Mouse (Mus musculus) forebrain, embryonic 16.5 days (tissue): ENCODE measurements around the gene Zfp82. TPM values are rescaled to one million over a fixed set of nuclear protein-coding genes. Genes with fewer than 3 reads are reported as not detected.

Source experiments
- ATAC-seq: fragments of 200-750 bp; cut with Nextera tagmentation; 2 replicates; pipeline ENCODE4 v1.8.0; 2017; ENCODE audit warnings: mild to moderate bottlenecking, moderate library complexity
- H3K27ac ChIP-seq: fragments of 300-500 bp; sonication (generic); 2 replicates; pipeline ENCODE4 v1.5.1; 2014; ENCODE audit warnings: low read length, control low read depth
- H3K27me3 ChIP-seq: fragments of 300-500 bp; sonication (generic); replicated peaks from 2 replicates; pipeline ENCODE4 v1.6.1; 2014; ENCODE audit warnings: low read length; ENCODE audit not compliant: control insufficient read depth, insufficient read depth
- H3K36me3 ChIP-seq: fragments of 300-500 bp; sonication (generic); 2 replicates; pipeline ENCODE4 v1.6.1; 2014; ENCODE audit not compliant: control insufficient read depth, insufficient read depth
- H3K4me1 ChIP-seq: fragments of 300-500 bp; sonication (generic); replicated peaks from 2 replicates; pipeline ENCODE4 v1.6.1; 2014; ENCODE audit warnings: low read length; ENCODE audit not compliant: control insufficient read depth, insufficient read depth
- H3K4me2 ChIP-seq: fragments of 300-500 bp; sonication (generic); 2 replicates; pipeline ENCODE4 v1.6.1; 2014; ENCODE audit warnings: mild to moderate bottlenecking, low read length, control low read depth
- H3K4me3 ChIP-seq: fragments of 300-500 bp; sonication (generic); replicated peaks from 2 replicates; pipeline ENCODE4 v1.5.1; 2014; ENCODE audit warnings: mild to moderate bottlenecking, low read length, control low read depth
- H3K9ac ChIP-seq: fragments of 300-500 bp; sonication (generic); replicated peaks from 2 replicates; pipeline ENCODE4 v1.6.1; 2014; ENCODE audit warnings: low read depth, low read length, control low read depth
- H3K9me3 ChIP-seq: fragments of 300-500 bp; sonication (generic); 2 replicates; pipeline ENCODE4 v1.6.1; 2016; ENCODE audit warnings: low read length; ENCODE audit not compliant: control insufficient read depth
- WGBS: fragments of 180-500 bp; shearing (Covaris S2); extraction: QIAGEN DNeasy Blood & Tissue Kit; methylation state at CpG from one replicate; pipeline ENCODE4 v1.1.7; 2014; 5-methylcytosine and 5-hydroxymethylcytosine counted together
- polyA plus RNA-seq: library from polyadenylated mRNA; unstranded; fragments of >200 nt; fragmentation: Nextera tagmentation; extraction: Ambion mirVana; gene quantifications from 2 replicates; pipeline ENCODE4 v1.2.1, GENCODE M21; 2015

The Zfp82 gene
- polyA plus RNA-seq, 1 experiment from 2014 or later = 16.4 TPM

GRCm38 (mm10) chr7:30093918-30094415 lies 21.3 kb upstream of the Zfp82 start:
- WGBS = 68% methylated on average over 6 of the region's 6 CpGs
- Histone ChIP-seq H3K4me2 (peak overlapping the region; percentile 81), H3K36me3 (no peaks in the 10 kb centered on the region), H3K27me3 (no peaks in the 10 kb centered on the region), H3K9ac (no peak overlapping the region), H3K27ac (no peak overlapping the region), H3K4me3 (peak overlapping the region; percentile 66), H3K4me1 (peaks cover 30% of the 10 kb centered on the region), H3K9me3 (no peaks in the 10 kb centered on the region)
- ATAC-seq = no peak

DNA sequence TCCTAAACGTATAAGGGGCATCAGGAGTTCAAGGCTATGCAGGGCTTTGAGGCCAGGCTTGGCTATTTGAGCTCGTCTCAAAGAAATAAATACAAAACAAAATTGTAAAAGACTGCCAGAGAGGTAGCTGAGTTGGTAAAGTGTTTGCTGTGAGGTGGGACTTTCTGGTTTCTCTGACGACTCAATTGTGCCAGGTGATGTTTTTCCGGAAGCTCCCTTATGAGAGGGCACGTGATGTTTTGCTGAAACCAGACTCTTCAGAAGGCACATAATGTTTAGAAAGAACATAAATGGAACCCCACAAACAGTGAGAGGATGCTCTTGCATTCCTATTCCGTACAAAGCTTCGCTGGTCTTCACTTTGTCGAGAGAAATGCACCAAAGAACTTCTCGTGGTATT lies 20.0 kb upstream of the Zfp82 start:
- no peak overlapping the region for H3K4me2 ChIP-seq
- H3K4me3 ChIP-seq = no peak overlapping the region
- H3K9ac ChIP-seq = no peak overlapping the region
- peaks cover 39% of the 10 kb centered on the region for H3K4me1 ChIP-seq
- 82% methylated on average over 9 of the region's 9 CpGs for WGBS
- no peak for ATAC-seq
- no peaks in the 10 kb centered on the region for H3K9me3 ChIP-seq
- H3K27me3 ChIP-seq = no peaks in the 10 kb centered on the region
- H3K36me3 ChIP-seq = no peaks in the 10 kb centered on the region
- H3K27ac ChIP-seq = no peak overlapping the region

DNA sequence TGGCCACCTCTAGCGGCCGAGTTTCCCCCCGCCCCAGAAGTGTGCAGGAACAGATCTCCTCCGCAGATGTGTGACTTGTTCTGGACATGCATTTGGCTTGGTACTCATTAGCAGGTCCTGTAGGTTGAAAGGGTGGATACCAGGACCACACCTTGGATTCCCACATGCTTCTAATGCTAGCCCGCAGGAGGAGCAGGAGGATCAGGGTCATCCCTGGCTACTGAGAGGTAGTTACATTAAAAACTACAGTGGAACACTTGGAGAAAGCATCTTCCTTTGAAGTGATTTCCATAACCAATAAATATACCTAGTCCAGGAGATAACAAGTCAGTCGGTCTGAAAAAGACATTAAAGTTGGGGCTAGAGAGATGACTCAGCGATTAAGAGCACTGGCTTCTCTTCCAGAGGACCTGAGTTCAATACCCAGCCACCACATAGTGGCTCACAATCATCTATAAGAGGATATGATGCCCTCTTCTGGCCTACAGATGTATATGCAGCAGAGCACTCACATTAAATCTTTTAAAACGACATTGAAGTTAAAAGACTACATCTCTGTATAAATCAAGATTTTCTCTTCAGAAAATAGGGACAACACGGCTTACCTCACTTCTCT lies 18.4 kb upstream of the Zfp82 start:
- no peaks in the 10 kb centered on the region for H3K27me3 ChIP-seq
- H3K9ac ChIP-seq = peak overlapping the region; percentile 0; the same call in 1 of the 2 replicates
- H3K36me3 ChIP-seq = peaks cover 5% of the 10 kb centered on the region; the same call in 1 of the 2 replicates
- no peaks in the 10 kb centered on the region for H3K9me3 ChIP-seq
- H3K4me2 ChIP-seq = peak overlapping the region; percentile 43
- H3K4me3 ChIP-seq = peak overlapping the region; percentile 64
- ATAC-seq = 0 out of 2 replicates have a peak, but pooled peaks have one; percentile 0
- H3K4me1 ChIP-seq = peaks cover 35% of the 10 kb centered on the region
- peak overlapping the region; percentile 76; the same call in 1 of the 2 replicates for H3K27ac ChIP-seq
- 8% methylated on average over 9 of the region's 9 CpGs for WGBS

DNA sequence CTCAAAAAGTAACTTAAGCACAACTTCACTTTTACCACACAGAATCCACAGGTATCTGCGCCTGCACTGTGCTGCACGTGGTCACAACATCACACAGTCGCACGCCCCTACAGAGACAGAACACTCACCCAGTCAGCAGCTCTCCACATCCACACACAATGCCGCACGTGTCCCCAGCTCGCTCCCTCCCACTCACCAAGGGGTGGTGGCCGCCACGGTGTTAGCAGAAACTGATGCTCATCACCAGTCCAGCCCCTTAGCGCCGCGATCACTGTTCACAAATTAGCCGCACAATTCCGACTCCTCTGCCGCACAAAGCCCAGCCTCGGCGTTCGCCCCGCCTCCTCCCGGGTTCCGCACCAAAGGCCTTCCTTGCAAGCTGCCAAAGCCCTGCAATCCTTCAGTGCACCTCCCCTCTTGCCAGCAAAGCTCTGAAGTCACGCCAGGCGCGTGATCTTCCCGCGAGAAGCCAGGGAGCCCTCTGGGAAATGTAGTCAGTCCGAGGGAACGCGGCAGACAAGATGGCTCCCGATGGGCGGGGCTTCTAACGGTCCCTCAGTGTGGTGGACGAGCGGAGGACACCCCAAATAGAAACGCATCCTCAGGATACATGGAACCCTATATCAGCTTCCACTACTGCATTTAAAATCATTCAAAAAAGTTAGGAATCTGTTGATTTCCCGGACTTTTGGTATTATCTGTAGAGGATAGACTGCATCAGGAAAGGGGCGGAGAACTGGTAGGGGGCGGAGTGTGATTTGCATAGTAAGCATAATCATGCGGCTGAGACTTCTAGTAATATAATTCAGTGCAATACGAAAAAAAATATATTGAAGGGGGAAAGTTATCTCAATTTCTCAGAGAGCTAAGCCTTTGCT lies 17.6 kb upstream of the Zfp82 start, which contains the start of the genes Gm26920 and Zfp566:
Gene Gm26920, minus strand, starts transcription at position 319 of the 878 bp plus-strand sequence.
Gene Zfp566, minus strand, starts transcription at position 436 of the 878 bp plus-strand sequence.
- H3K9me3 ChIP-seq = no peaks in the 10 kb centered on the region
- peak within 1 kb of the TSS; percentile 86 for H3K4me2 ChIP-seq
- peaks cover 13% of the 10 kb centered on the region for H3K36me3 ChIP-seq
- H3K27me3 ChIP-seq = no peaks in the 10 kb centered on the region
- peak; percentile 91 for ATAC-seq
- peak within 1 kb of the TSS; percentile 59 for H3K9ac ChIP-seq
- peaks cover 30% of the 10 kb centered on the region for H3K4me1 ChIP-seq
- peak within 1 kb of the TSS; percentile 64 for H3K4me3 ChIP-seq
- H3K27ac ChIP-seq = peak within 1 kb of the TSS; percentile 77
- under 1% methylated on average over 40 of the region's 40 CpGs for WGBS

GRCm38 (mm10) chr7:30089405-30089804 lies 16.7 kb upstream of the Zfp82 start:
- no peaks in the 10 kb centered on the region for H3K27me3 ChIP-seq
- H3K9ac ChIP-seq = peak overlapping the region; percentile 59
- H3K4me2 ChIP-seq = peak overlapping the region; percentile 86
- ATAC-seq = no peak
- H3K27ac ChIP-seq = no peak overlapping the region
- peaks cover 30% of the 10 kb centered on the region for H3K4me1 ChIP-seq
- H3K36me3 ChIP-seq = peaks cover 18% of the 10 kb centered on the region
- peak overlapping the region; percentile 64 for H3K4me3 ChIP-seq
- no peaks in the 10 kb centered on the region for H3K9me3 ChIP-seq
- 15% methylated on average over 6 of the region's 6 CpGs for WGBS

DNA sequence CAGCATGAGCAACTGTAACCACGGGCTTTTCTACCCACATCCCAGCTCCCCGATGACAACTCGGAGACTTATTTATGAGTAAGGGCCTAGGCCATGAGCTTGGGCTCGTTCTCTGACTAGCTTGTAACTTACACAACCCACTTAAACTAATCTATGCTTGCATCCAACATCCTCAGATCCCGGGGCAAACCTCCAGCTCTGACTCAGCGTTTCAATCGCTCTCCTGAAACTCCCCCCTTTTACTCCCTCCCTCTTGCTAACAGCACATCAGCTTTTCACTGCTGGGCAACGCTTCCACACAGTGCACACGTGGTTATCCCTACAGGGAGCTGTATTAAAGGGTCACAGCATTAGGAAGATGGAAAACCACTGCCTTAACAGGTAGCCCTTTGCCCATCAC lies 13.8 kb upstream of the Zfp82 start:
- Histone ChIP-seq H3K27me3 (no peaks in the 10 kb centered on the region), H3K36me3 (peaks cover 18% of the 10 kb centered on the region), H3K4me3 (no peak overlapping the region), H3K4me2 (no peak overlapping the region), H3K4me1 (peaks cover 25% of the 10 kb centered on the region), H3K9ac (no peak overlapping the region), H3K9me3 (no peaks in the 10 kb centered on the region), H3K27ac (no peak overlapping the region)
- 94% methylated on average over 9 of the region's 9 CpGs for WGBS
- ATAC-seq = no peak

- no peaks in the 10 kb centered on the region for H3K9me3 ChIP-seq
- H3K9ac ChIP-seq = no peak overlapping the region
- ATAC-seq = no peak
- peaks cover 12% of the 10 kb centered on the region; the same call in 1 of the 2 replicates for H3K36me3 ChIP-seq
- no peaks in the 10 kb centered on the region for H3K4me1 ChIP-seq
- H3K27me3 ChIP-seq = no peaks in the 10 kb centered on the region
- 74% methylated on average over 5 of the region's 5 CpGs for WGBS
- no peak overlapping the region for H3K4me3 ChIP-seq
- no peak overlapping the region for H3K27ac ChIP-seq
- no peak overlapping the region for H3K4me2 ChIP-seq
These were observed 8.1 kb downstream of the Zfp82 start for GRCm38 (mm10) chr7:30064622-30065021.

- Histone ChIP-seq H3K4me3 (no peak overlapping the region), H3K36me3 (peaks cover 15% of the 10 kb centered on the region; the same call in 1 of the 2 replicates), H3K4me2 (no peak overlapping the region), H3K4me1 (no peaks in the 10 kb centered on the region), H3K27ac (no peak overlapping the region), H3K27me3 (no peaks in the 10 kb centered on the region), H3K9ac (no peak overlapping the region), H3K9me3 (no peaks in the 10 kb centered on the region)
- ATAC-seq = no peak
- WGBS = 93% methylated on average over 5 of the region's 5 CpGs
These were observed 10.2 kb downstream of the Zfp82 start for GRCm38 (mm10) chr7:30062478-30062877.

DNA sequence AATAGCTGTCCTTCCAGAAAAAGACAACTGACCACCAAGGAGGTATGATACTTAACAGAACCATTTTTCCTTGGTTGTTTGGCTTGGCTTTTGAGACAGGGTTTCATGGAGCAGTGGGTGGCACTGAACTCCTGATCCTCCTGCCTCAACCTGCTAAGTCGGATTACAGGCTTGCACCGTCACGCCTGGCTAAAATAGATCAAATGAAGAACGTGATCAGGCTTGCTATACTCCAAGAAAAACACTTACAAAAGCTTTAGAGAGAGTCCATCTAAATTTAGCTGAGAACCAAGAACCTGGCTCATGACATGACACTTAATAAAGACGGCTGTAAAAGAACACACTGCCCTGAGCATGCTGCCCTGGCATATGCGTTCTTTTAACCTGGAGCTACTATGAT lies 12.4 kb downstream of the Zfp82 start:
- H3K9ac ChIP-seq = no peak overlapping the region
- H3K36me3 ChIP-seq = peaks cover 27% of the 10 kb centered on the region
- H3K9me3 ChIP-seq = no peaks in the 10 kb centered on the region
- no peak overlapping the region for H3K4me3 ChIP-seq
- WGBS = 88% methylated on average over 6 of the region's 6 CpGs
- no peak for ATAC-seq
- H3K27ac ChIP-seq = no peak overlapping the region
- no peaks in the 10 kb centered on the region for H3K27me3 ChIP-seq
- no peaks in the 10 kb centered on the region for H3K4me1 ChIP-seq
- no peak overlapping the region for H3K4me2 ChIP-seq
